Mouse (Mus musculus): ENCODE data around the gene Atox1. TPM values are rescaled to one million over a fixed set of nuclear protein-coding genes. Genes with fewer than 3 reads are reported as not detected.

The Atox1 gene
- polyA plus RNA-seq, 1 experiment, result 698 TPM

DNA sequence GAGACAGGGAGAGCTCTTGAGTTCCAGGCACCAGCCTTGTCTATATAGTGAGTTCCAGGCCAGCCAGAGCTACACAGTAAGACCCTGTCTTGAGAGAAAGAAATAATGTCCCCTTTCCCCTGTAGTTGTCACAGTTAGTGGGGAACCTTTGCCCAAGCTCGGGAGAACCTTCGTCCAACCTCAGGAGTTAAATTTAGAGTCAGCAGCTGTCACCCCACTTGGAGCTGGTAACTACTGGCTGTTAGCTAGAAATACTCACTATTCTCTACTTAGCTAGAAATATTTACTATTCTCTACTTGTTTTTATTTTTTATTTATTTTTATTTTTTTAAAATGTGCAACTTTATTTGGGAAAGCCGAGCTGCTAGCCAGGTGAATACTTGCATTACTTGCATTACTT, 12.2 kb upstream of the Atox1 start:
- Histone ChIP-seq H3K36me3 (ENCODE audit: control insufficient read depth, insufficient read depth, low read length) (no peaks in the 10 kb centered on the region; the same call in 1 of the 2 replicates), H3K4me3 (ENCODE audit: insufficient read depth, low read depth, low read length) (no peak overlapping the region), H3K27ac (ENCODE audit: insufficient read depth, low read depth, low read length) (no peak overlapping the region), H3K27me3 (replicated peaks; ENCODE audit: control insufficient read depth, insufficient read depth, low read length) (no peaks in the 10 kb centered on the region), H3K4me1 (ENCODE audit: control insufficient read depth, insufficient read depth, low read length) (peaks cover 13% of the 10 kb centered on the region; the same call in 1 of the 2 replicates)
- DNase-seq, result no peak
- TF ChIP-seq POLR2A (IDR thresholded peaks at IDR 0.05; ENCODE audit: low read depth, low read length) (no peak), CTCF (conservative IDR thresholded peaks at IDR 0.05; ENCODE audit: insufficient read depth, insufficient read length, low read depth, low read length) (no peak)
- 38% methylated on average over 3 of the region's 3 CpGs for WGBS

GRCm38 (mm10) chr11:55471467-55471866, 10.4 kb upstream of the Atox1 start:
- peak; percentile 58 for DNase-seq
- Histone ChIP-seq H3K4me3 (ENCODE audit: insufficient read depth, low read depth, low read length) (no peak overlapping the region), H3K27ac (ENCODE audit: insufficient read depth, low read depth, low read length) (0 out of 2 replicates have a peak overlapping the region, but pooled peaks have one; percentile 19), H3K27me3 (replicated peaks; ENCODE audit: control insufficient read depth, insufficient read depth, low read length) (no peaks in the 10 kb centered on the region), H3K4me1 (ENCODE audit: control insufficient read depth, insufficient read depth, low read length) (peaks cover 13% of the 10 kb centered on the region; the same call in 1 of the 2 replicates), H3K36me3 (ENCODE audit: control insufficient read depth, insufficient read depth, low read length) (no peaks in the 10 kb centered on the region; the same call in 1 of the 2 replicates)
- WGBS, result 36% methylated on average over 7 of the region's 7 CpGs
- TF ChIP-seq POLR2A (IDR thresholded peaks at IDR 0.05; ENCODE audit: low read depth, low read length) (no peak), CTCF (conservative IDR thresholded peaks at IDR 0.05; ENCODE audit: insufficient read depth, insufficient read length, low read depth, low read length) (no peak)

DNA sequence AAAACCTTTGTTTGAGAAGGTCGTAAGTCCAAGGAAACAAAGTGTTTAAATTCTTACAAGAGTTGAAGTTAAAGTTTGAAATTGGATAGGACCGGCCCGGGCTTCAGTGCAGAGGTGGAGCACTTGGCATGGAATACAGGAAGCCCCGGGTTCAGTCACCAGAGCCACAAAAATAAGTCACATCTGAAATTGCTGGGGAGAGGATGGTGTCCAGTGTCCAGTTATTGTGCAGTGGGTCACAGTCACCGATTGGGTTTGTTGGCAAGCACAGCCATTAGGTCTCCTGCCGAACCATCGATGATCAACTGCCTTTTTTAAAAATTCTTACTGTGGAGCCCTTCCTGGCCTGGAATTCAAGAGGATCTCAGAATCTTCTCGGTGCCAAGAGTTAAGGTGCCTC, 9.7 kb upstream of the Atox1 start:
- H3K4me3 ChIP-seq (ENCODE audit: insufficient read depth, low read depth, low read length), result peak overlapping the region; percentile 23
- H3K27ac ChIP-seq (ENCODE audit: insufficient read depth, low read depth, low read length), result no peak overlapping the region

DNA sequence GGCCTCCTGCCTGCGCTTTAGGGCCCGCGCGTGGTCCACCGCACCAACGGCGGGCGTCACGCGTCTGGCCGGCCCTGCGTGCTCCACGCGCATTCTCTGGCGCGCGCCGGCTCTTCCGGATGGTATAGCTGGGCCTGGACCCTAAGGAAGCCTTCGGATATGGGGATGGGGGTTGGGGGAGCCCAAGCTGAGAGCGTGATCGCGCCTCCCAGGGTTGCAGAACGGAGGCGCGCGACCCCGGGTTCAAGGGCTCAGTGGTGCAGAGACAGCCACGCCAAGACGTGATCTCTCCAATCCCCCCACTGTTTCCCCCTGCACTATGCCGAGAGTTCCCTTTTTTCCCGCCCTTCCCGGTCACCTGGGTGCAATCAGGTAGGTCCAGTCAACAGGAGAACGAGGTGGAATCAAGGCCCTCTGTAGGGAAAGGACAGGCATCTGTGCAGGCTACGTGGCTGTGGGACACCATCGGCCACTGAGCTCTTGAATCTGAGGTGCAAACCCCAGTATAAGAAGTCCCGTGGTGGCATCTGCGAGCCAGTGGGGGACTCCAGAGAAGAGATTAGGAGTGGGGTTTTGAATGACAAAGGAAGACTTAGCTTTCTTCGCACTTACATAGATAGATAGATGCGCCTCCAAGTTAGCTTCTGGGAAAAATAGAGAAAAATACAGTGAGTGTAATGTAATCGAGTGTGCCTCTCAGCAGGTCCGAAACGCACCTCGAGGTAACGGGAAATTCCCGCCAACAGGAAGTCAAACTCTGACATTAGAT, 9.1 kb upstream of the Atox1 start:
- peak; percentile 21 for DNase-seq
- no peak for TF ChIP-seq CTCF (conservative IDR thresholded peaks at IDR 0.05; ENCODE audit: insufficient read depth, insufficient read length, low read depth, low read length)
- no peak for TF ChIP-seq POLR2A (IDR thresholded peaks at IDR 0.05; ENCODE audit: low read depth, low read length)
- H3K27me3 ChIP-seq (replicated peaks; ENCODE audit: control insufficient read depth, insufficient read depth, low read length), result no peaks in the 10 kb centered on the region
- peak overlapping the region; percentile 44; the same call in 1 of the 2 replicates for H3K27ac ChIP-seq (ENCODE audit: insufficient read depth, low read depth, low read length)
- peaks cover 13% of the 10 kb centered on the region; the same call in 1 of the 2 replicates for H3K4me1 ChIP-seq (ENCODE audit: control insufficient read depth, insufficient read depth, low read length)
- H3K4me3 ChIP-seq (ENCODE audit: insufficient read depth, low read depth, low read length), result peak overlapping the region; percentile 76
- no peaks in the 10 kb centered on the region; the same call in 1 of the 2 replicates for H3K36me3 ChIP-seq (ENCODE audit: control insufficient read depth, insufficient read depth, low read length)
- WGBS, result under 1% methylated on average over 46 of the region's 46 CpGs

More for the DNA sequence above, 9.7 kb upstream of the Atox1 start:
- DNase-seq, result peak; percentile 54
- peaks cover 13% of the 10 kb centered on the region; the same call in 1 of the 2 replicates for H3K4me1 ChIP-seq (ENCODE audit: control insufficient read depth, insufficient read depth, low read length)
- no peak for TF ChIP-seq CTCF (conservative IDR thresholded peaks at IDR 0.05; ENCODE audit: insufficient read depth, insufficient read length, low read depth, low read length)
- no peak for TF ChIP-seq POLR2A (IDR thresholded peaks at IDR 0.05; ENCODE audit: low read depth, low read length)
- under 1% methylated on average over 8 of the region's 8 CpGs for WGBS
- H3K36me3 ChIP-seq (ENCODE audit: control insufficient read depth, insufficient read depth, low read length), result no peaks in the 10 kb centered on the region; the same call in 1 of the 2 replicates
- no peaks in the 10 kb centered on the region for H3K27me3 ChIP-seq (replicated peaks; ENCODE audit: control insufficient read depth, insufficient read depth, low read length)

DNA sequence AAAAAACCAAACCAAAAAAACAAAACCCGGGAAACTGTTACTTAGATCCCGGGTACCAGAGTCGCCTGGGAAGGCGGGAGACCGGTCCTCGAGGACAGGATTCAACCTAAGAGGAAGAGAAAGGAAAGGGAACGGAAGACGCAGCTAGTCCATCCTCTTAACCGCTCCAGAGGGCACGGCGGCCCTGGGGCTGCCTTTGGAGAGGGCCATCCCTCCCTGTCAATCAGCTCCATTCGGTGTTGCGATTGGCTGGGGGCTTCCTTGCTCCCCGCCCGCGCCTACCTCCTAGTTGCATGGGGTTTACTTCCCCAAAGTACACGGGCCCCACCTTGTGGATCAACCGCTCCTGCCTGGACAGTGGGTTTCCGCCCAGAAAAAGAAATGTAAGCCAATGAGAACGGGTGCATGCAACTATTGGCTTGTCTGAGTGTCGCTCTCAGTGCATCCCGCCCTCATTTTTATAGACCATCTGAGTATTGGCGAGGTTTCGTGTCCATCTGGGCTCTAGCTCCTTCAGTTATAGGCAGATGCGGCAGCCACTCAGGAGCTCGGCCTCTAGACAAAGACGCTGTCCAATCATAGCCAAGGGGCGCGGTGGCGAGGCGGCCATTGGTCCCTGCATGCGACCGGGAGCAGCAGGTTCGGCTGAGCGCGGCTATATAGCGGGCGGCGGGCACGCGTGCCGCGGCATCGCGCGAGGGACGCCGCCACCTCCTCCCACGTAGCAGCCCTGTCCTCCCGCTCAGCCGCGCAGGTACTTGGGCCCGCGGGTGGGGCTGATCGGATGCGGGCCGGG, 8.2 kb upstream of the Atox1 start, which contains the start of gene G3bp1:
TSS of gene G3bp1 (plus strand) at position 638 of the 796 bp plus-strand sequence.
- peak within 1 kb of the TSS; percentile 76 for H3K4me3 ChIP-seq (ENCODE audit: insufficient read depth, low read depth, low read length)
- under 1% methylated on average over 57 of the region's 57 CpGs for WGBS
- peaks cover 15% of the 10 kb centered on the region; the same call in 1 of the 2 replicates for H3K4me1 ChIP-seq (ENCODE audit: control insufficient read depth, insufficient read depth, low read length)
- H3K36me3 ChIP-seq (ENCODE audit: control insufficient read depth, insufficient read depth, low read length), result no peaks in the 10 kb centered on the region
- H3K27me3 ChIP-seq (replicated peaks; ENCODE audit: control insufficient read depth, insufficient read depth, low read length), result no peaks in the 10 kb centered on the region
- TF ChIP-seq POLR2A (IDR thresholded peaks at IDR 0.05; ENCODE audit: low read depth, low read length) (peak; percentile 95), CTCF (conservative IDR thresholded peaks at IDR 0.05; ENCODE audit: insufficient read depth, insufficient read length, low read depth, low read length) (peak; percentile 56)
- DNase-seq, result peak; percentile 100
- H3K27ac ChIP-seq (ENCODE audit: insufficient read depth, low read depth, low read length), result peak within 1 kb of the TSS; percentile 96

GRCm38 (mm10) chr11:55468611-55469047, 7.6 kb upstream of the Atox1 start:
- peak overlapping the region; percentile 53 for H3K4me3 ChIP-seq (ENCODE audit: insufficient read depth, low read depth, low read length)
- 2% methylated on average over 17 of the region's 17 CpGs for WGBS
- peaks cover 14% of the 10 kb centered on the region; the same call in 1 of the 2 replicates for H3K4me1 ChIP-seq (ENCODE audit: control insufficient read depth, insufficient read depth, low read length)
- no peak for DNase-seq
- no peaks in the 10 kb centered on the region for H3K36me3 ChIP-seq (ENCODE audit: control insufficient read depth, insufficient read depth, low read length)
- H3K27me3 ChIP-seq (replicated peaks; ENCODE audit: control insufficient read depth, insufficient read depth, low read length), result no peaks in the 10 kb centered on the region
- peak overlapping the region; percentile 96 for H3K27ac ChIP-seq (ENCODE audit: insufficient read depth, low read depth, low read length)
- TF ChIP-seq POLR2A (IDR thresholded peaks at IDR 0.05; ENCODE audit: low read depth, low read length) (no peak), CTCF (conservative IDR thresholded peaks at IDR 0.05; ENCODE audit: insufficient read depth, insufficient read length, low read depth, low read length) (no peak)
